In genomic region chr6:55341688-55342087, GRCm38 (mm10) we compare ENCODE assay signal across 14 mouse cellular contexts. TPM values are rescaled to one million over a fixed set of nuclear protein-coding genes. Genes with fewer than 3 reads are reported as not detected.
DNase-seq lines count a peak whose midpoint lies in the region; ATAC-seq and TF ChIP-seq lines count a peak whose summit lies in the region.
"Had no signal": no experiment of that assay in that cellular context is flagged by ENCODE, and none has a peak within 500 bp of the region (broad histone marks: within the 10 kb centered on the region; RNA-seq: fewer than 3 reads in every experiment).

No protein-coding gene starts in this region.

- H3K4me3 ChIP-seq in heart, adult 2 months: peak overlapping the region; percentile 41
- no peak overlapping the region for H3K4me3 ChIP-seq in midbrain, postnatal 0 days (ENCODE audit: low read depth, low read length)
- no peak overlapping the region for H3K4me3 ChIP-seq in midbrain, embryonic 10.5 days
- no peak overlapping the region for H3K4me3 ChIP-seq in lung, embryonic 15.5 days
- H3K4me3 ChIP-seq: embryonic facial prominence, embryonic 13.5 days; hindbrain, embryonic 10.5 days had no signal

- H3K27ac ChIP-seq in heart, adult 2 months: peak overlapping the region; percentile 38
- no peak overlapping the region; the same call in 1 of the 2 replicates for H3K27ac ChIP-seq in midbrain, postnatal 0 days (ENCODE audit: low read depth, low read length)
- H3K27ac ChIP-seq in midbrain, embryonic 10.5 days (replicated peaks): no peak overlapping the region
- peak overlapping the region; percentile 75 for H3K27ac ChIP-seq in lung, embryonic 15.5 days
- H3K27ac ChIP-seq: embryonic facial prominence, embryonic 13.5 days had no signal

- peak in 1 of 2 experiments; percentile 29 for DNase-seq in heart, adult 2 months
- no peak for DNase-seq in heart, postnatal 14 days
- DNase-seq in midbrain, postnatal 0 days (ENCODE audit: low spot score): peak; percentile 15
- DNase-seq in midbrain, embryonic 10.5 days (ENCODE audit: low spot score): no peak
- DNase-seq in urinary bladder, adult 18-20 months (ENCODE audit: low spot score in 2 of 2): no peak
- no peak for DNase-seq in thymus, postnatal 14 days
- DNase-seq in layer of hippocampus, postnatal 10 days (ENCODE audit: low spot score in 2 of 2): no peak
- DNase-seq: cerebellum, adult 9-10 months; layer of hippocampus, postnatal 36 days had no signal

- peak overlapping the region; percentile 61 for H3K9ac ChIP-seq in heart, adult 2 months (ENCODE audit: low read depth, low read length)
- no peak overlapping the region for H3K9ac ChIP-seq in midbrain, postnatal 0 days (replicated peaks; ENCODE audit: low read length, poor library complexity, severe bottlenecking)
- H3K9ac ChIP-seq in lung, embryonic 15.5 days: no peak overlapping the region
- H3K9ac ChIP-seq: embryonic facial prominence, embryonic 13.5 days had no signal

- H3K79me2 ChIP-seq in heart, adult 2 months (replicated peaks; ENCODE audit: control insufficient read depth, insufficient read depth, low read length): no peaks in the 10 kb centered on the region

- TF ChIP-seq CTCF in heart, adult 2 months (IDR thresholded peaks at IDR 0.05): no peak
- no peak for TF ChIP-seq CTCF in midbrain, postnatal 0 days (IDR thresholded peaks at IDR 0.05)

- ATAC-seq in midbrain, postnatal 0 days (ENCODE audit: low FRiP score): 0 out of 2 replicates have a peak, but pooled peaks have one; percentile 32
- peak; percentile 58; the same call in 1 of the 2 replicates for ATAC-seq in lung, embryonic 15.5 days (ENCODE audit: borderline replicate concordance, extremely low read depth, low FRiP score, low TSS enrichment)

- no peaks in the 10 kb centered on the region for H3K9me3 ChIP-seq in midbrain, postnatal 0 days (ENCODE audit: low read length)
- H3K9me3 ChIP-seq in midbrain, embryonic 10.5 days (replicated peaks): no peaks in the 10 kb centered on the region
- no peaks in the 10 kb centered on the region for H3K9me3 ChIP-seq in lung, embryonic 15.5 days
- H3K9me3 ChIP-seq: embryonic facial prominence, embryonic 13.5 days; hindbrain, embryonic 10.5 days had no signal

- intact Hi-C loops in heart, adult 2 months (cut with DNase I): no loop called here
- intact Hi-C loops in heart, postnatal 14 days (cut with DNase I): no loop called here

- H3K4me1 ChIP-seq in heart, adult 2 months (ENCODE audit: control insufficient read depth, insufficient read depth, low read length): peaks cover 7% of the 10 kb centered on the region
- no peaks in the 10 kb centered on the region for H3K4me1 ChIP-seq in midbrain, postnatal 0 days (ENCODE audit: insufficient read depth, low read length)
- peaks cover 13% of the 10 kb centered on the region for H3K4me1 ChIP-seq in midbrain, embryonic 10.5 days
- peaks cover 74% of the 10 kb centered on the region for H3K4me1 ChIP-seq in lung, embryonic 15.5 days

- no peak overlapping the region for H3K4me2 ChIP-seq in midbrain, postnatal 0 days (ENCODE audit: low read depth, low read length, poor library complexity, severe bottlenecking)
- peak overlapping the region; percentile 21; the same call in 1 of the 2 replicates for H3K4me2 ChIP-seq in lung, embryonic 15.5 days
- H3K4me2 ChIP-seq: embryonic facial prominence, embryonic 13.5 days; midbrain, embryonic 11.5 days had no signal

- no peak for TF ChIP-seq EP300 in heart, adult 2 months (IDR thresholded peaks at IDR 0.05; ENCODE audit: insufficient read depth, low read depth, low read length)

- no peaks in the 10 kb centered on the region for H3K36me3 ChIP-seq in heart, adult 2 months (ENCODE audit: control insufficient read depth, insufficient read depth, low read length)
- H3K36me3 ChIP-seq in midbrain, postnatal 0 days (ENCODE audit: insufficient read depth, low read length): no peaks in the 10 kb centered on the region
- H3K36me3 ChIP-seq in midbrain, embryonic 10.5 days: no peaks in the 10 kb centered on the region
- no peaks in the 10 kb centered on the region for H3K36me3 ChIP-seq in lung, embryonic 15.5 days
- H3K36me3 ChIP-seq: hindbrain, embryonic 10.5 days had no signal

- H3K27me3 ChIP-seq in heart, adult 2 months (ENCODE audit: control insufficient read depth, insufficient read depth, low read length): no peaks in the 10 kb centered on the region
- no peaks in the 10 kb centered on the region for H3K27me3 ChIP-seq in midbrain, postnatal 0 days (ENCODE audit: insufficient read depth, low read length)
- 0 out of 2 replicates have a peak, but pooled peaks cover 4% of the 10 kb centered on the region for H3K27me3 ChIP-seq in midbrain, embryonic 10.5 days (ENCODE audit: low read depth, poor library complexity, severe bottlenecking)
- H3K27me3 ChIP-seq in lung, embryonic 15.5 days: no peaks in the 10 kb centered on the region
- H3K27me3 ChIP-seq: embryonic facial prominence, embryonic 13.5 days had no signal

- 18% methylated on average over 5 of the region's 5 CpGs for WGBS in heart, adult 2 months
- 26% methylated on average over 5 of the region's 5 CpGs for WGBS in midbrain, postnatal 0 days
- 28% methylated on average over 5 of the region's 5 CpGs for WGBS in midbrain, embryonic 10.5 days
- 8% methylated on average over 5 of the region's 5 CpGs for WGBS in lung, embryonic 15.5 days

- no peak for TF ChIP-seq POLR2A in heart, adult 2 months (IDR thresholded peaks at IDR 0.05; ENCODE audit: insufficient read depth, low read depth, low read length)

RNA-seq across cellular contexts. Expression of gene Aqp1, which starts 5.5 kb away (rescaled TPM):
- 100 to 1,000 TPM; 377 to 449 TPM for total RNA-seq in heart, adult 2 months (2021)
- polyA plus RNA-seq in heart, adult 2 months (2012; rRNA removed): 433 and 638 TPM in 2 replicates
- total RNA-seq in heart, postnatal 14 days (2021): 100 to 1,000 TPM; 397 to 446 TPM
- 2.2 and 13.2 TPM in 2 replicates for total RNA-seq in midbrain, postnatal 0 days (2014; rRNA removed)
- 0.63 and 1.1 TPM in 2 replicates for polyA plus RNA-seq in midbrain, postnatal 0 days (2015; fragmentation: Nextera tagmentation; extraction: Ambion mirVana)
- 0.56 and 1.1 TPM in 2 replicates for polyA plus RNA-seq in midbrain, embryonic 10.5 days (2016; fragmentation: Nextera tagmentation; extraction: Ambion mirVana)
- 48.8 and 57.9 TPM in 2 replicates for polyA plus RNA-seq in lung, embryonic 15.5 days (2015; fragmentation: Nextera tagmentation; extraction: Ambion mirVana)
- total RNA-seq in layer of hippocampus, postnatal 10 days (2021): 1 to 10 TPM in 1 of 2 experiments, under 1 TPM in 1; 0.49 to 5.4 TPM

RNA-seq across cellular contexts. Expression of gene Ghrhr, which starts 34.4 kb away (rescaled TPM):
- total RNA-seq in heart, adult 2 months (2021): not detected
- polyA plus RNA-seq in heart, adult 2 months (2012; rRNA removed): not detected in 2 replicates
- not detected for total RNA-seq in heart, postnatal 14 days (2021)
- not detected in 2 replicates for total RNA-seq in midbrain, postnatal 0 days (2014; rRNA removed)
- not detected in 2 replicates for polyA plus RNA-seq in midbrain, postnatal 0 days (2015; fragmentation: Nextera tagmentation; extraction: Ambion mirVana)
- polyA plus RNA-seq in midbrain, embryonic 10.5 days (2016; fragmentation: Nextera tagmentation; extraction: Ambion mirVana): not detected in 2 replicates
- polyA plus RNA-seq in lung, embryonic 15.5 days (2015; fragmentation: Nextera tagmentation; extraction: Ambion mirVana): 0.09 and 0.10 TPM in 2 replicates
- not detected for total RNA-seq in layer of hippocampus, postnatal 10 days (2021)
- total RNA-seq: adrenal gland, postnatal 4 days; layer of hippocampus, postnatal 36 days had no signal
- polyA plus RNA-seq: embryonic facial prominence, embryonic 13.5 days; hindbrain, embryonic 10.5 days; midbrain, embryonic 11.5 days had no signal

Comparison
In these comparisons a context has a peak if more than half of its experiments do, and no peak if none do; other contexts are left out.
1. H3K27ac ChIP-seq: peak in heart, adult 2 months (single experiment) and lung, embryonic 15.5 days (single experiment); none in midbrain, postnatal 0 days (single experiment) and midbrain, embryonic 10.5 days (single experiment).
2. RNA of gene Aqp1, which starts 5.5 kb away (total RNA-seq): 377 to 449 TPM in heart, adult 2 months and 397 to 446 TPM in heart, postnatal 14 days; 2.2 to 13.2 TPM in midbrain, postnatal 0 days and 0.49 to 5.4 TPM in layer of hippocampus, postnatal 10 days; every median in the first group is over 10 times any median in the second.